Mouse (Mus musculus) gastrocnemius, adult 2 months (tissue): Measurements from ENCODE around the gene Dxo. TPM values are rescaled to one million over a fixed set of nuclear protein-coding genes. Genes with fewer than 3 reads are reported as not detected.

Experiments
- DNase-seq: peaks from one replicate; pipeline ENCODE4 v3.0.0; 2022
- H3K27ac ChIP-seq: fragments of 200-600 bp; 2 replicates; pipeline ENCODE4 v1.8.1; 2022; ENCODE audit warnings: mild to moderate bottlenecking
- H3K4me3 ChIP-seq: fragments of 200-600 bp; 2 replicates; pipeline ENCODE4 v1.8.1; 2022; ENCODE audit warnings: mild to moderate bottlenecking, moderate library complexity
- CTCF ChIP-seq: fragments of 200-600 bp; IDR thresholded peaks from 2 replicates; pipeline ENCODE4 v1.8.1; 2022; ENCODE audit warnings: antibody characterized with exemption, mild to moderate bottlenecking, moderate library complexity
- intact Hi-C: fragments of 180-260 bp; cut with DNase I; formaldehyde crosslinking; loops from one replicate; pipeline ENCODE4 v1.15.1; 2025
- total RNA-seq, 2 experiments: library from RNA; stranded (reverse); gene quantifications; 2 replicates each; pipeline ENCODE4 v1.2.3; 2021

The Dxo gene
- total RNA-seq, 2 experiments from 2014 or later: 10.0 to 11.4 TPM

DNA sequence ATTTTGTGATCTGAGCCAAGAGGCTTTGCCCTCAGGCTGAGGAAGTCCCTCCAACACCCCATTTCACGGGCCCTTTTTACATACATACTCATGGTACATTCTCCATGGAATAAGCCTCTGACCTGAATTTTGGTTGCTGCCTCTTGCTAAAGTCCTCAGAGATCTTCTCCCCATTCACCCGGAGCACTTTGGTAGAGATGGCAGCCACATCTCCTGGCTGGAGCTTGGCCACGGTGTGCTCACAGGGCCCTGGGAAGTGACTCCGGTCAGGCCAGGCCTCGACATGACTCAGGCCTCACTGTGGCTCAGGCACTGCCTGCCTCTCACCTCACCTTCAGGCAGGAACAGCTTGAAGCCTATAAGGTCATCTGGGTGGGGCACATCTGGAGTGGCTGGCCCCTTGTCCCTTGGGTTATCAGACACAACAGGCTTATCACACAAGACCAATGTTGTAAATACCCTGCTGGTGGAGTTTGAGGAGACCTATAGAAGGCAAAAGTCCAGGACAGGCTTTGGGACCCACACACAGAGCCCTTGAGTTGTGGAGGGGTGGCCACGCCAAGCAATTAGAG lies 4.0 kb downstream of the Dxo start:
- H3K4me3 ChIP-seq: no peak overlapping the region
- no peak for TF ChIP-seq CTCF
- no peak for DNase-seq
- intact Hi-C loops: no loop called here
- H3K27ac ChIP-seq: no peak overlapping the region

DNA sequence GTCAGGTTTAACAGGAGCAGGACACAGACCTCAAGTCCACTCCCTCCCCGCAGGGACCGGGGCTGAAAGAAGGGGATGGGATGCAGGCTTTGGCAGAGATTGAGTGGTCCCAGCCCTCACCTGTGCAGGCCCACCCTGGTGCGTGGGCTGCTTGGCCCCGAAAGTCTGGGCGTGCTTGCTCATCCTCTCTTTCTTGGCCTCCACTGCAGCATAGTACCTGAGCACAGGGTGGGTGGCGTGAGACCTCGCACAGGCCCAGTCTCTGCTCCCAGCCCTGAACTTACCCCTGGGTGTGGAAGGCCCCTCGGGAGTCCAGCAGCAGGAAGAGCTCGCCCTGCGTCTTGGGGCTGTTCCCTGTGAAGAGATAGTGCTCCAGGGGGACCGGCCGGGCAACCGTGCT lies 8.1 kb downstream of the Dxo start:
- no peak for DNase-seq
- intact Hi-C loops: no loop called here
- Histone ChIP-seq H3K4me3 (no peak overlapping the region), H3K27ac (no peak overlapping the region)
- TF ChIP-seq CTCF: no peak

DNA sequence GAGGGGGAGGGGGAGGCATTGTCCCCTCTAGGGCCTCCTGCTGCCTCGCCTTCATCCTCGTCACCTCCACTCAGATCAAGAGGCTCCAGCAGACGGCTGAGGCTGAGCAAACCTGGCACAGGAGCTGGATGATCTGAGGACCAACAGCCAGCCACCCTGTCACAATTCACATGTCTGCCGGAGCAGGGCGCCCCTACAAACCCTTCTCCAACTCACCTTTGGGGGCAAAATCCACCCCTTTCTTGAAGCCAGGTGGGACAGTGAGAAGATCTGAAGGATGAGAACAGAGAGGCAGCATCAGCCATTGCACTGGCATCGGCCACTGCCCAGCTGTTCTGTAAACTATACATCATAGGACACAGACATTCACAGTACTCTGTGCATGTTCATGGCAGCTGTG lies 10.4 kb downstream of the Dxo start:
- no peak overlapping the region for H3K27ac ChIP-seq
- no peak for TF ChIP-seq CTCF
- no peak for DNase-seq
- H3K4me3 ChIP-seq: no peak overlapping the region
- intact Hi-C loops: no loop called here

DNA sequence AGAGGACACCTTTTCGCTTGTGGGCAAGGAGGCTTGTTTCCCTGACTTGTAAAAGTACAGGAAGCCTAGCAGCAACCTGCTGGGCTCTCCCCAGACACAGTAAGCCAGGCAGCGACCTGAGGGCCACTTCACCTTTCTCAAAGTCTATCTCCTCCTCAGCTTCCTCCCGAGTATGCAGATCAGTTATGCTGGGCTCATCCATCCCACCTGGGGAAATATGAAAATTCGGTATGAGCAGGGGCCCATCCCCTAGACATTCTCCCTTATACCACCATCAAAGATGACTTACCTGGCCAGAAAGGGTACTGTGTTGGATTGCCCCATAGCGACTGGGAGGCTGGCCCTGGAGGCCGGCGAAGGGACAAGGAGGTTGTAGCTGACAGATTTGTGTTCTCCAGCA lies 10.8 kb downstream of the Dxo start:
- Histone ChIP-seq H3K27ac (no peak overlapping the region), H3K4me3 (no peak overlapping the region)
- intact Hi-C loops: no loop called here
- DNase-seq: no peak
- no peak for TF ChIP-seq CTCF

DNA sequence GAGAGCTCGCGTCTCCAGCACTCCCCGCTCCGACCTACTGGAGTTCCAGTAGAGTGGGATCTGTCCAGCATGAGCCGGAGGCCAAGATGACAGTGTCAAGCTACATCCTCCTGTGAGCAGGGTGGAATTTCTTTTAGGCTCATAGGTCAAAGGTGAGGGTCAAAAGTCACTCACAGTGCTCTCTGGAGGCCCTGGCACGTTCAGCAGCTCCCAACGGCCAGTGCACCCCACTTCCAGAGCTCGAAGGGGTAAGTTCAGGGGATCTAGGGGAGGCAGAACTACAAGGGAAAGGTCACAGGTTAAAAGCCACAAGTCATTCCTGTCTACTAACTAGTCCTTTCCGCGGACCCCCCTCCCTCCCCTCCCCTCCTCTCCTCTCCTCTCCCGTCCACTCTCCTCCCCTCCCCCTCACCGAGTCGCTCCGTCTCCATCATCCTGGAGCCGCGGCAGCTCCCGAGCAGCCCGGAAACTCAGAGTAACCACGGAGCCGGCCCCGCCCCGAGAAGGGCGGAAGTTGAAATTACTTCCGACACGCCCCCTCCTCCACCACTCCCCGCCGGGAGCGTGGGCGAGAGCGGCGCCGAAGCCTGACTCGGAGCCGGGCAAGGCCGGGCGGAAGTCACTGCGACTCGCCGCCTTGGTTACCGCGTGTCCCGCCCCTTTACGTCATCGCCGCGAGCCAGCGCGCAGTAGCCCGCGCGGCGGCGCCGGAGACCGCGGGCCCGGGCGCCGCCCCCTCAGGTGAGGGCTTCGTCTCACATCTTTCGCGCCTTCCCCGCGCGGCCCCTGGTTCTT lies 13.1 kb downstream of the Dxo start, which contains the start of the genes Skiv2l and Nelfe:
Gene Skiv2l, minus strand, starts transcription at position 489 of the 795 bp plus-strand sequence.
Gene Nelfe, plus strand, starts transcription at position 670 of the 795 bp plus-strand sequence.
- DNase-seq: peak; percentile 99
- peak; percentile 39 for TF ChIP-seq CTCF
- intact Hi-C loops: loop anchor here (2.0 kb wide), 1 partner anchor 45 kb away; no protein-coding TSS in a partner anchor
- Histone ChIP-seq H3K4me3 (peak within 1 kb of the TSS; percentile 85), H3K27ac (peak within 1 kb of the TSS; percentile 89)

DNA sequence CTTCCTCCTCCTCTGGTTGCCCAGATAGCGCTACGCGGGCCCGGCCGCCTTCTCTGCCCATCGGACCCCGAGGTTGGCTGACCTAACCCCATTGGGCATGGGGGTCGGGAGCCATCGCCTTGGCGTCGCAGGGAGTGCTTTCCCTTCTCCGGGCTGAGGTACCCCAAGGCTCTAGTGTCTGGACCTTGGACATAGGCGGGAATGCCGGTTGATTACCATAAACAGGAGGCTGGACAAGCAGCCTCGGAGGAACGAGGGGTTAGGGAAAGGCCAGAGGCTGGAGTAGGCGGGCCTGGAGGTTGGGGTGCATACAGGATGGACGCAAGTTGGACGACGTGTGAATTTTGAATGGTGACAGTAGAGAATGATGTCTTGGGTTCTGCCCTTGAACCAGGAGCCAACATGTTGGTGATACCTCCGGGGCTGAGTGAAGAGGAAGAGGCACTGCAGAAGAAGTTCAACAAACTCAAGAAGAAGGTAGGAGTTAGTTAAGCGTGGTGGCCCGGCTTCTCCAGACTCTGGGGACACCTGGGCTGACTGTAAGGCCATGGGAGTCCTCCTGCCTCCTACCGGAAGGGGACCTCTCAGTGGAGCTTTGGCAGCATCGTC lies 13.8 kb downstream of the Dxo start:
- Histone ChIP-seq H3K4me3 (peak overlapping the region; percentile 85), H3K27ac (peak overlapping the region; percentile 87)
- no peak for TF ChIP-seq CTCF
- DNase-seq: no peak
- intact Hi-C loops: loop anchor here (2.0 kb wide), 1 partner anchor 44 kb away; no protein-coding TSS in a partner anchor

DNA sequence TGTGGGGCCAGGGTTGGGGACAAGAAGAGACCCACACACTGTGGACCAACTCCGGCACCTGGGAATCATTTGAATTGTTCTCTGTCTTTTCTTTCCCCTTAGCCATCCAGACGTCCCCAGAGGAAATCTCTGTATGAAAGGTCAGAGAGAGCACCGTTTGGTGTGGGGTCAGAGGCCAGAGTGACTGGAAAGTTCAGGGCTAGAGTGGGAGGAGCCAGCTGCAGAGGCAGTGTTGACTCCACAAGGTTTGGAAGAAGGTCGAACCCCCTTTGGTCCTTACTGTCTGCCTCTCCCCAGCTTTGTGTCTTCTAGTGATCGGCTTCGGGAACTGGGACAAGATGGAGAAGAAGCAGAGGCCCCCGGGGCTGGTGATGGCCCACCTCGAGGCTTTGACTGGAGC lies 16.7 kb downstream of the Dxo start:
- no peak overlapping the region for H3K4me3 ChIP-seq
- intact Hi-C loops: no loop called here
- no peak for TF ChIP-seq CTCF
- no peak overlapping the region for H3K27ac ChIP-seq
- DNase-seq: no peak

DNA sequence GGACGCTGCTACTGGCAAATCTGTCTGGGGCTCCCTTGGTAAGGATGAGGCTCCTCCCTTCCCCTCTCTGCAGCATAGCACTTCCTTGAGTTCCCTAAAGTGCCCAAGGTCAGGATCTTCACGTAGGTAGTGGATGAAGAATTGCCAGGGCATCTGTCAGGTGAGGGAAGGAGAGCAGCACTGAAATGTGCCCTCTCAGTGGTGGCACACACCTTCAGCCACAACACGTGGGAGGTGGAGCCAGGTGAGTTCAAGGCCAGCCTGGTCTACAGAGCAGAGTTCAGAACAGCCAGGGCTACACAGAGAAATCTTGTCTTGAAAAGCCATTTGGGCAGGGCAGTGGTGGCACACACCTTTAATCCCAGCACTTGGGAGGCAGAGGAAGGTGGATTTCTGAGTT lies 17.9 kb downstream of the Dxo start:
- H3K27ac ChIP-seq: no peak overlapping the region
- no peak for DNase-seq
- no peak for TF ChIP-seq CTCF
- intact Hi-C loops: loop anchor here (1.0 to 2.0 kb wide), 2 partner anchors 58 to 130 kb away; no protein-coding TSS in a partner anchor
- no peak overlapping the region for H3K4me3 ChIP-seq

DNA sequence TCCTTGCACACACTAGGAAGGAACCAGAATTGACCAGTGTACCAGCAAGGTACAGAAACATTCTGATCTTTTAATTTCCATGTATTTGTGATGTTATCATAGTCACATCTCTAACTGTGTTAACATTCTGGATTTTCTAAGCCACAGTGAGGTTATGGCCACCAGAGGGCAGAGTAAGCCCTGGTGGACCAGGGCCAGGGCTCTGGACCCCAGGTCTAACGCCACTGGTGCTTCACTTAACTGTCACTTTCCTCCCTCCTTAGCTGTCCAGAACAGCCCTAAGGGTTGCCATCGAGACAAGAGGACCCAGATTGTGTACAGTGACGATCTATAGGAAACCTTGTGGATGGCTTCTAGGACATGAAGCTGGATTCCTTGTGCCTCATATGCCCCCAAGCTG lies 19.0 kb downstream of the Dxo start:
- TF ChIP-seq CTCF: peak; percentile 90

DNA sequence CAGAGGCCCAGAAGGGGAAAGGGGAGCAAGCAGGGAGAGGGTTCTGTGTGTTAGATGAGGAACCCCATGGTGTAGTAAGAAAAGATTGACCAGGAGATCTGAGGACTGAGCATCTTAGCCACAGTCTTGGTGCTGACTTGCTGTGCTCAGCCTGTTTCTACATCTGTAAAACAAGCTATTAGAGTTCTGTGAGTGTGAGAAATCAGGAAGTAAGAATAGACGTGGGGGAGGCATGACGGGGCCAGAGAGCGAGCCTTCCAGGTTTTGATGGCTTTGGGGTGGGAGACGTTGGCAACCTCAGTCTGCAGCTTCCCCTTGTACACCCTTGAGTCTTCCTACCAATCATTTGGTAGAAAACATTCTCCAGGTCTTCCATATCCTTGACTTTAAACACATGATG lies 21.9 kb downstream of the Dxo start:
- Histone ChIP-seq H3K4me3 (no peak overlapping the region), H3K27ac (no peak overlapping the region)
- no peak for DNase-seq
- intact Hi-C loops: no loop called here
- TF ChIP-seq CTCF: no peak

More for the DNA sequence above, 19.0 kb downstream of the Dxo start:
- DNase-seq: peak; percentile 62
- intact Hi-C loops: loop anchor here (1.0 to 2.0 kb wide), 2 partner anchors 56 to 129 kb away; no protein-coding TSS in a partner anchor
- H3K4me3 ChIP-seq: no peak overlapping the region
- H3K27ac ChIP-seq: no peak overlapping the region

DNA sequence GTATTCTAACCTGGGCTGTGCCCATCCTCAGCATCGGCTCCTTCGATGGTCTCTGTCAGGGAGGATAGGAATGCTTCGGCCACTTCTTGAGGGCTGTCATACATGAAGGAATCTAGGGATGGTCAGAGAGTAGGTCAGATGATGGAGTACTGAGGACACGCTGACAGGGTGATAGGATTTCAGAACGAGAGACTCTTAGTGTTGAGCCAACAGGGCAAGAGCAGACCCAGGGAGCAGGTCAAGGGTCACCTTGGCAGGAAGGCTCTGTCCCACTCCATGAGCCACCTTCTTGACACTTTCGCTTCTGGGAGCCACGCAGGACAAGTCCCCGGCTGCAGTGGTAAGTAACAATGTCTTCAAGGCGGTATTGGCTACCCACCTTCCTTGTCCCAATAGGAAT lies 23.7 kb downstream of the Dxo start:
- no peak for DNase-seq
- Histone ChIP-seq H3K4me3 (no peak overlapping the region), H3K27ac (no peak overlapping the region)
- intact Hi-C loops: no loop called here
- TF ChIP-seq CTCF: no peak

DNA sequence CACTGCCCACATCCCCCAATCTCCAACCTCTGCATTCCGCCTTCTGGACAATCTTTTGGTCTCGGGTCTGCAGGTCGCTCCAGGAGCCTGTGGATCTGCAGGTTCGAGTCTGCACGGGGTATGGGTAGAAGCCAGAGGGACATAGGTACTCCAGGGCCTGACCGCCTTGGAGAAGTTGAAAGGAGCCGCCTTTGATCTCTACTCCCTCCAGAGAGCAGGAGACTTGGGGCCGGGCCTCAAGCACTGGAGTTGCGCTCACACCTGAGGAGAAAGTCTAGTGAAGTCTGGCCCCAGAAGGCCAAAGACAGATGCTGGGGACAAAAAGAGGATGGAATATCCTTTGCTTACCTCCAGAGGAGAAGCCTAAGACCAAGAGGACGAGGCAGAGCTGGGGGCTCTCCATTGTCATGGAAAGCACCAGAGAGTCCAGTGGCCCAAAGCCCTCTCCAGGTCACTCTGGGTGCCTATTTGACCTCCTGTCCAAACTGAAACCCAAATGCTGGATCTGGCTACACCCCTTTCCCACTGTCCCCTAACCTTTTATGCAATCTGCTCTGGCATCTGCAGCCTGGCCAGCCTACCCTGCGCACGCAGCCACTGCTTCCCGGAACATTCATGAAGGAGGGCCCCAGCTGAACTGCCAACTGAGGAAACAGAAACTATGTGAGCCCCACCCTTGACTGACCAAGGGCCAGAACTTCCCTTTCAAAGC lies 25.0 kb downstream of the Dxo start:
- Histone ChIP-seq H3K4me3 (peak overlapping the region; percentile 19; the same call in 1 of the 2 replicates), H3K27ac (0 out of 2 replicates have a peak overlapping the region, but pooled peaks have one; percentile 13)
- intact Hi-C loops: no loop called here
- no peak for TF ChIP-seq CTCF
- DNase-seq: peak; percentile 58
